Mouse (Mus musculus): ENCODE measurements around the gene Krt4. TPM values are rescaled to one million over a fixed set of nuclear protein-coding genes. Genes with fewer than 3 reads are reported as not detected.
A peak's percentile ranks its signal among the peaks of the same experiment; 100 is the strongest.

Gene Krt4
- polyA plus RNA-seq (2014; fragmentation: Nextera tagmentation; extraction: Ambion mirVana): not detected in 2 replicates

- Histone ChIP-seq H3K4me2 (ENCODE audit: low read depth, low read length, severe bottlenecking) (no peak within 1 kb of the TSS), H3K4me1 (replicated peaks; ENCODE audit: control insufficient read depth, insufficient read depth, low read length) (peaks cover 4% of the 10 kb centered on the region; the same call in 1 of the 2 replicates), H3K9ac (ENCODE audit: low read length) (no peak within 1 kb of the TSS), H3K36me3 (ENCODE audit: control insufficient read depth, insufficient read depth, low read length) (no peaks in the 10 kb centered on the region), H3K9me3 (ENCODE audit: control insufficient read depth, low read length) (no peaks in the 10 kb centered on the region), H3K27me3 (ENCODE audit: control insufficient read depth, insufficient read depth, low read length) (no peaks in the 10 kb centered on the region; the same call in 1 of the 2 replicates), H3K27ac (ENCODE audit: low read depth, low read length) (no peak within 1 kb of the TSS), H3K4me3 (ENCODE audit: low read depth, low read length) (no peak within 1 kb of the TSS)
- ATAC-seq (replicated peaks; ENCODE audit: low FRiP score) (no peak), DNase-seq (ENCODE audit: low spot score) (no peak)
- WGBS: 82% methylated on average over 11 of the region's 11 CpGs
These were observed at the start of gene Krt4 for GRCm38 (mm10) chr15:101924635-101925034. TSS of gene Krt4 (minus strand) at chr15:101924735.

- no peak overlapping the region for H3K27ac ChIP-seq (ENCODE audit: low read depth, low read length)
- H3K9me3 ChIP-seq (ENCODE audit: control insufficient read depth, low read length): no peaks in the 10 kb centered on the region
- no peaks in the 10 kb centered on the region for H3K36me3 ChIP-seq (ENCODE audit: control insufficient read depth, insufficient read depth, low read length)
- WGBS: 13% methylated on average over 15 of the region's 15 CpGs
- H3K27me3 ChIP-seq (ENCODE audit: control insufficient read depth, insufficient read depth, low read length): no peaks in the 10 kb centered on the region
- no peak overlapping the region for H3K4me3 ChIP-seq (ENCODE audit: low read depth, low read length)
- DNase-seq (ENCODE audit: low spot score) (peak; percentile 98), ATAC-seq (replicated peaks; ENCODE audit: low FRiP score) (peak; percentile 42)
- H3K4me2 ChIP-seq (ENCODE audit: low read depth, low read length, severe bottlenecking): no peak overlapping the region
- H3K4me1 ChIP-seq (replicated peaks; ENCODE audit: control insufficient read depth, insufficient read depth, low read length): peaks cover 9% of the 10 kb centered on the region
- H3K9ac ChIP-seq (ENCODE audit: low read length): no peak overlapping the region
These were observed 49.0 kb upstream of the Krt4 start for GRCm38 (mm10) chr15:101973414-101974077.

GRCm38 (mm10) chr15:101970536-101970935 is 46.0 kb upstream of the Krt4 start:
- peak; percentile 85 for DNase-seq (ENCODE audit: low spot score)
- no peak overlapping the region for H3K4me3 ChIP-seq (ENCODE audit: low read depth, low read length)
- no peaks in the 10 kb centered on the region for H3K27me3 ChIP-seq (ENCODE audit: control insufficient read depth, insufficient read depth, low read length)
- H3K9ac ChIP-seq (ENCODE audit: low read length): no peak overlapping the region
- H3K4me1 ChIP-seq (replicated peaks; ENCODE audit: control insufficient read depth, insufficient read depth, low read length): no peaks in the 10 kb centered on the region
- no peaks in the 10 kb centered on the region for H3K9me3 ChIP-seq (ENCODE audit: control insufficient read depth, low read length)
- WGBS: 14% methylated on average over 3 of the region's 6 CpGs
- ATAC-seq (replicated peaks; ENCODE audit: low FRiP score): no peak
- H3K4me2 ChIP-seq (ENCODE audit: low read depth, low read length, severe bottlenecking): no peak overlapping the region
- H3K27ac ChIP-seq (ENCODE audit: low read depth, low read length): no peak overlapping the region
- H3K36me3 ChIP-seq (ENCODE audit: control insufficient read depth, insufficient read depth, low read length): no peaks in the 10 kb centered on the region

- DNase-seq (ENCODE audit: low spot score) (no peak), ATAC-seq (replicated peaks; ENCODE audit: low FRiP score) (no peak)
- Histone ChIP-seq H3K27me3 (ENCODE audit: control insufficient read depth, insufficient read depth, low read length) (no peaks in the 10 kb centered on the region), H3K4me2 (ENCODE audit: low read depth, low read length, severe bottlenecking) (no peak overlapping the region), H3K36me3 (ENCODE audit: control insufficient read depth, insufficient read depth, low read length) (no peaks in the 10 kb centered on the region), H3K4me3 (ENCODE audit: low read depth, low read length) (no peak overlapping the region), H3K27ac (ENCODE audit: low read depth, low read length) (no peak overlapping the region), H3K9me3 (ENCODE audit: control insufficient read depth, low read length) (no peaks in the 10 kb centered on the region), H3K9ac (ENCODE audit: low read length) (no peak overlapping the region), H3K4me1 (replicated peaks; ENCODE audit: control insufficient read depth, insufficient read depth, low read length) (no peaks in the 10 kb centered on the region)
- 91% methylated on average over 8 of the region's 8 CpGs for WGBS
These were observed 42.3 kb upstream of the Krt4 start for GRCm38 (mm10) chr15:101966808-101967207.

- Histone ChIP-seq H3K27me3 (ENCODE audit: control insufficient read depth, insufficient read depth, low read length) (no peaks in the 10 kb centered on the region), H3K4me3 (ENCODE audit: low read depth, low read length) (no peak overlapping the region), H3K27ac (ENCODE audit: low read depth, low read length) (no peak overlapping the region), H3K4me2 (ENCODE audit: low read depth, low read length, severe bottlenecking) (no peak overlapping the region), H3K36me3 (ENCODE audit: control insufficient read depth, insufficient read depth, low read length) (no peaks in the 10 kb centered on the region), H3K9me3 (ENCODE audit: control insufficient read depth, low read length) (no peaks in the 10 kb centered on the region), H3K9ac (ENCODE audit: low read length) (no peak overlapping the region), H3K4me1 (replicated peaks; ENCODE audit: control insufficient read depth, insufficient read depth, low read length) (no peaks in the 10 kb centered on the region)
- DNase-seq (ENCODE audit: low spot score) (no peak), ATAC-seq (replicated peaks; ENCODE audit: low FRiP score) (no peak)
- WGBS: 83% methylated on average over 3 of the region's 3 CpGs
These were observed 34.4 kb upstream of the Krt4 start for GRCm38 (mm10) chr15:101958891-101959290.

GRCm38 (mm10) chr15:101954187-101954586 is 29.7 kb upstream of the Krt4 start, which contains the start of gene Krt78:
TSS of gene Krt78 (minus strand) at chr15:101954287.
- H3K9me3 ChIP-seq (ENCODE audit: control insufficient read depth, low read length): no peaks in the 10 kb centered on the region
- H3K27me3 ChIP-seq (ENCODE audit: control insufficient read depth, insufficient read depth, low read length): no peaks in the 10 kb centered on the region
- H3K4me1 ChIP-seq (replicated peaks; ENCODE audit: control insufficient read depth, insufficient read depth, low read length): no peaks in the 10 kb centered on the region
- no peak for ATAC-seq (replicated peaks; ENCODE audit: low FRiP score)
- no peaks in the 10 kb centered on the region for H3K36me3 ChIP-seq (ENCODE audit: control insufficient read depth, insufficient read depth, low read length)
- 88% methylated on average over 9 of the region's 9 CpGs for WGBS
- H3K4me3 ChIP-seq (ENCODE audit: low read depth, low read length): no peak within 1 kb of the TSS
- no peak within 1 kb of the TSS for H3K4me2 ChIP-seq (ENCODE audit: low read depth, low read length, severe bottlenecking)
- DNase-seq (ENCODE audit: low spot score): no peak
- no peak within 1 kb of the TSS for H3K27ac ChIP-seq (ENCODE audit: low read depth, low read length)
- no peak within 1 kb of the TSS for H3K9ac ChIP-seq (ENCODE audit: low read length)

GRCm38 (mm10) chr15:101952733-101953474 is 28.4 kb upstream of the Krt4 start:
- 86% methylated on average over 7 of the region's 7 CpGs for WGBS
- Histone ChIP-seq H3K4me3 (ENCODE audit: low read depth, low read length) (no peak overlapping the region), H3K27me3 (ENCODE audit: control insufficient read depth, insufficient read depth, low read length) (no peaks in the 10 kb centered on the region), H3K4me2 (ENCODE audit: low read depth, low read length, severe bottlenecking) (no peak overlapping the region), H3K36me3 (ENCODE audit: control insufficient read depth, insufficient read depth, low read length) (no peaks in the 10 kb centered on the region), H3K9me3 (ENCODE audit: control insufficient read depth, low read length) (no peaks in the 10 kb centered on the region), H3K27ac (ENCODE audit: low read depth, low read length) (no peak overlapping the region), H3K4me1 (replicated peaks; ENCODE audit: control insufficient read depth, insufficient read depth, low read length) (no peaks in the 10 kb centered on the region), H3K9ac (ENCODE audit: low read length) (no peak overlapping the region)
- ATAC-seq (replicated peaks; ENCODE audit: low FRiP score) (no peak), DNase-seq (ENCODE audit: low spot score) (no peak)

- Histone ChIP-seq H3K9me3 (ENCODE audit: control insufficient read depth, low read length) (no peaks in the 10 kb centered on the region), H3K36me3 (ENCODE audit: control insufficient read depth, insufficient read depth, low read length) (no peaks in the 10 kb centered on the region), H3K4me3 (ENCODE audit: low read depth, low read length) (no peak overlapping the region), H3K4me1 (replicated peaks; ENCODE audit: control insufficient read depth, insufficient read depth, low read length) (no peaks in the 10 kb centered on the region), H3K27me3 (ENCODE audit: control insufficient read depth, insufficient read depth, low read length) (no peaks in the 10 kb centered on the region), H3K4me2 (ENCODE audit: low read depth, low read length, severe bottlenecking) (no peak overlapping the region), H3K27ac (ENCODE audit: low read depth, low read length) (no peak overlapping the region), H3K9ac (ENCODE audit: low read length) (no peak overlapping the region)
- no peak for ATAC-seq (replicated peaks; ENCODE audit: low FRiP score)
- DNase-seq (ENCODE audit: low spot score): no peak
- WGBS: 95% methylated on average over 1 of the region's 1 CpGs
These were observed 20.9 kb upstream of the Krt4 start for GRCm38 (mm10) chr15:101945430-101945829.
